Mouse (Mus musculus): ENCODE data around the gene Fip1l1.

DNA sequence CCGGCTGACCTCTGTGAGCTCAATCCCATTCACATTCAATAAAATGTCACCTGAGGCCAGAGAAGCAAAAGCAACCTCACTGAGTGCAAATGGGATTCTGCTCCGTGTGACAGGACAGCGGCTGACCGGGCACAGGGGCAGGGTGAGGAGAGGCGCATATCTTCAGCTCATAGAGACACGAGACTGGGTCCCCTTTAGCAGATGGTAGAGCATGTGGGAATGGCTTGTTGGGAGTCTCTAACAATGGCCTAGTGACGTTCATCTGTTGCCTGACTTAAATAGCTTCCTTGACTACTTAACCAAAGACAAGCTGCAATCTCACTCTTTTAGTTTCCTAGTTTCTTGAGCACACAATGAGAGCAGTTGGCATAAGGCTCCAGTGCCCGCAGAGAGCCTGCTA is 71.0 kb downstream of the Fip1l1 start:
- TF ChIP-seq POLR2A (IDR thresholded peaks at IDR 0.05; ENCODE audit: insufficient read depth, low read depth, low read length) = no peak
- no peak for TF ChIP-seq CTCF (IDR thresholded peaks at IDR 0.05)
- no peak for TF ChIP-seq EP300 (IDR thresholded peaks at IDR 0.05; ENCODE audit: insufficient read depth, low read depth, low read length)

Measured in heart, adult 2 months (tissue).